Mouse (Mus musculus) left cerebral cortex, adult 11 months (tissue): ENCODE measurements around the gene Gm42906.

Experiments
- DNase-seq: peaks from one replicate; pipeline ENCODE4 v3.0.0; 2022; ENCODE audit warnings: low spot score

Gene Gm42906

GRCm38 (mm10) chr5:151145807-151146206 lies 282.2 kb downstream of the Gm42906 start:
- no peak for DNase-seq

GRCm38 (mm10) chr5:151143955-151144354 lies 284.0 kb downstream of the Gm42906 start:
- DNase-seq = no peak

DNA sequence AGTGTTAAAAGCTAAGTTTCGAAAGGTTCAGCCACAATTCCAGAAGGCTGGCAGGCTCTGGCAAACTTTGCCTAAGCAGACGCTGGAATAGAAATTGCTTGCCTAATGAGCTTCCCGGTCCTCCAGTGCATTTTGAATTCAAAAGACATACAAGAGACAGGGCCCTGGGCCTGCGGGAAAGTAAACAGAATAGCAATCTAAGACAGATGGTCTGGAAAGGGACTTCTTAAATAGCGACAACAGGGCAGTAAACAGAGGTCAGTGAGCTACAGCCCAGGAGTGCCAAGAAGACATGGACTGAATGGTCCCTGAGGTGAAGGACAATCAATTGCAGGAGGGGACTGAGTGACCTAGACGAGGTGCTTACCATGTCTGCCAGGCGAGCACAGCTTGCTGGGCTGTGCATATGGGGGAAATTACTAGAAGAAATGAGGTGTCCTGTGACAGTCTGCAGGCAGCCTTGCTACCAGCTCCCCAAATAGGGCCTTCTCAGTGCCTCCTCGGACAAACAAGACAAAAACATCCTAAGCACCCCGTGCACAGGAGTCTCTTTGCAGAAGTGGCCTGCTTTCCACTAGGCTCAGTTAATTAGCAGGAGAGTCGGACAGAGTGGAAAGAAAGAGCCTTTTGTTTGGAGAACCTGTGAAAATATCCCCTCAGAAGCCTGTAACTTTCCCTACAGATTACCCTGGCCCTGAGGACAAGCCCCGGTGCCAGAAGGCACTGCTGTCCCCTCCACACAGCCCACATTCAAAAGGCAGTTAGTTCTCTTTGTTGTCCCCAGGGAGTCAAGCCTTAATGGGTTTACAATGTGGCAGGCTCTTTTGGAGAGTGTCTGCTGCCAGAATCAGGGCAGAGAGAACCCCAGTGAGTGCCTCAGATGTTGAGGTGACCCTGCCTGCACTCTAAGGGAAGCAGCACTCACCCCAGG lies 285.0 kb downstream of the Gm42906 start:
- no peak for DNase-seq

- DNase-seq = no peak
Measured at GRCm38 (mm10) chr5:151142241-151142640, 285.7 kb downstream of the Gm42906 start.

DNA sequence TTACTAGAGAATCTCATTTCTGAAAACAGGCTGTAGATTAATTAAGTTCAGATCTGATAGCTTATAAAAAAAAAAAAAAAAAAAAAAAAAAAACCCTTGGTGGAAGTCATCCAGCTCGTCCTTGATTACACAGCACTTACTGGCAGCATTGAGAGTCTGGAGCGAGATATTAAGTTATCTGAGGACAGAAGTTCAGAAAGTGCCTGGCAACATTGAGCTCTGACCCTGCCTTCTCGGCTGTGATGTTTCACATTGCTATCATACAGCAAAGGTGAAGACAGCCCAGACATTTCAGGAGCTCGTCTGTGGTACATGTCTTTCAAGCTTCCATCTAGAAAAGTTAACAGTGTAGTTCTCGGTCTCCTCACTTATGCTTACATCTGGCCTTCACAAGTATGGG lies 290.1 kb downstream of the Gm42906 start:
- DNase-seq = no peak

GRCm38 (mm10) chr5:151137311-151137710 lies 290.7 kb downstream of the Gm42906 start:
- no peak for DNase-seq

GRCm38 (mm10) chr5:151135965-151136364 lies 292.0 kb downstream of the Gm42906 start:
- no peak for DNase-seq

DNA sequence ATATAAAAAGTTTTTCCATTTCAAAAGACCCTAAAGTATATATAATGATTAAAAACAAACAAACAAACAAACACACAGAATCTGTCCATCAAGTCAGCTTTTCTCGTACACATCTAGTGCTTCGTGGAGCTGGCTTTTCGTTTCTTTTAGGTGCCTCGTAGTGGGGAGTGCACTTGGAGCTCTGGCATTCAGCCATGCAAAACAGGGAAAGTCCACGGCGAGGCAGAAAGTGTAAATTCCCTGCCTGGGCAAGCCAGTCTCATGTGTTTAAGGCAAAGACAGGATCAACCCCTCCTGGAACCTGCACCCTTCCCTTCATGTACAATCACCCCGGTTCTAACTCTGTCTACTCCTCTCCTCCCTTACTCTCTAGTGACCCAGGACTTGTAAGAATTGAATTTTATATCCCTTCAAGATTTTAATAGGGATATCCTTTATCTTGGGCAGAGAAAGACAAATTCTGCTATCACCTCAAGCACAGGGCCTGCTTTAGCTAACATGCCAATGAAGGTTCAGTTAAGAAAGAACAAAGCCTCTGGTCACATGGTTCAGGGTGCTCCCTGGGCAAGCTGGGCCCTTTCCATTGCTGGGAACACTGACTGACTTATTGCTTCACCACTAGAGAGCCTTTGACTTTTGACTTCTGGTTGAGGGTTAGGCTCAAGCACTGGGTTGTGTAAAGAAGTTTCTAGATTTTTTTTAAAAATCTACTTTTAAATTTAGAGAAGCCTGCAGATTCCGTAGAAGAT lies 292.7 kb downstream of the Gm42906 start:
- no peak for DNase-seq

- DNase-seq = no peak
Measured at GRCm38 (mm10) chr5:151134202-151134601, 293.8 kb downstream of the Gm42906 start.

- DNase-seq = no peak
Measured at GRCm38 (mm10) chr5:151133744-151134143, 294.2 kb downstream of the Gm42906 start.

GRCm38 (mm10) chr5:151129762-151130161 lies 298.2 kb downstream of the Gm42906 start:
- no peak for DNase-seq

GRCm38 (mm10) chr5:151127298-151127717 lies 300.7 kb downstream of the Gm42906 start:
- DNase-seq = no peak

DNA sequence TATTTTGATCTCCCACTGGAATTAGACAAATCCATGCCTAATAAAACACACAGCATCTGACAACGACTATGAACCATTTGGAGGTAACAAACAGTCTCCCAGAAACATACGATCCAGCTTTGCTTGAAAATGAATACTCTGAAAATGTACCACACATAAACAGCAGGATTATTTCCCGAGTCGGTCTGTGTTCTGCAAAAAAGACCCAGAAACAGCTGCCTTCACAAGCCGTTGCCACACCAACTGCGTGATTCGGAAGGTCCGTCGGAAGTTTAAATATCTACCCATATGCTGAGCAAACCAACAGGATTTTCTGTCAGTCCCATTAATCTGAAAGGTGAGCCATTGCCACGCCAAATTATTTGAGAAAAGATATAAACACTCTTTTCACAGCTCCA lies 301.4 kb downstream of the Gm42906 start:
- DNase-seq = no peak

GRCm38 (mm10) chr5:151125985-151126607 lies 301.9 kb downstream of the Gm42906 start:
- DNase-seq = no peak

GRCm38 (mm10) chr5:151117846-151118245 lies 310.1 kb downstream of the Gm42906 start:
- DNase-seq = no peak

GRCm38 (mm10) chr5:151116192-151116887 lies 311.6 kb downstream of the Gm42906 start:
- DNase-seq = no peak

GRCm38 (mm10) chr5:151112743-151113142 lies 315.2 kb downstream of the Gm42906 start:
- no peak for DNase-seq

- no peak for DNase-seq
Measured at GRCm38 (mm10) chr5:151111080-151111871, 316.7 kb downstream of the Gm42906 start.

DNA sequence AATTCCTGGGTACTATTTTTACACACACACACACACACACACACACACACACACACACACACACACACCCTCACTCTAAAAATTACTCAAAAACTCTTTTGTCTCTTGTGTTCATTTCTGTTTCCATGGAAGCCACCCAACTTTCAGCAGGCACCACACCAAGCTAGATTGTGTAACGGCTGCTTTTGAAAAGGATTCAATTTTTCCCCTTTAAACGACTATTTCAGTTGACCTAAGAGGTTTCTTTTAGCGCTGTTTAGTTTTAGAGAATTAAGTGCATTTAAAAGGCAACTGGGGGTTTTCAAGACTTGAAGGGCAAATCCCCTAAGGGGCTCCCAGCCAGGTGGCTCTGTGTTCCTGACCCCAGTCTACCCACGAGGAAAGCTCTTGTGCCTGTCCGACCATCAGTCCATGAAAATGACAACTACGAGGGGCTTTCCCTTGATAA lies 317.5 kb downstream of the Gm42906 start:
- DNase-seq = peak; percentile 67

DNA sequence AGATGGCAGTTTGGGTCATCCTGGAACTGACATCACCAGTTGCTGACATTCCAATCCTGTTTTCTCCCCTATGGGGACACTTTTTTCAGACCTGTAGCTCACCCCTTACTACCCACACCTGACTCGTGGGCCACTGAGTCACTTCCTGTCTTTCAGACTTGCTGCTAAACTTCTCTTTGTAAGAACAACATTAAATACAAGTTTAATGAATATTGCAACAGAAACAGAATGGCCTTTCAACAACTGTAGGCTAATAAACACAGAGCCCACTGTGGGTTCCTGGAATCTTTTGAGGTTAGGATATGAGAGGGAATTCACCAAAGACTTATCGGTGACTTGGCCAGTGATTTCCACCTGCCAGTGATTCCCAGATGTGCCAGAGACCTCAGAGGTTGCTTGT lies 318.1 kb downstream of the Gm42906 start:
- no peak for DNase-seq

- no peak for DNase-seq
Measured at GRCm38 (mm10) chr5:151108955-151109354, 319.0 kb downstream of the Gm42906 start.
